ENCODE assay signal across 14 mouse cellular contexts in genomic region chr1:188214885-188215611, GRCm38 (mm10). TPM values are rescaled to one million over a fixed set of nuclear protein-coding genes. Genes with fewer than 3 reads are reported as not detected.
DNase-seq lines count a peak whose midpoint lies in the region; ATAC-seq and TF ChIP-seq lines count a peak whose summit lies in the region.
"Had no signal": no experiment of that assay in that cellular context is flagged by ENCODE, and none has a peak within 500 bp of the region (broad histone marks: within the 10 kb centered on the region; RNA-seq: fewer than 3 reads in every experiment).

No protein-coding gene starts in this region.

- H3K4me1 ChIP-seq in kidney, postnatal 0 days (replicated peaks; ENCODE audit: insufficient read depth, low read length), result no peaks in the 10 kb centered on the region
- H3K4me1 ChIP-seq in midbrain, embryonic 15.5 days, result peaks cover 8% of the 10 kb centered on the region; the same call in 1 of the 2 replicates
- H3K4me1 ChIP-seq: hindbrain, embryonic 13.5 days; liver, embryonic 13.5 days had no signal

- H3K27me3 ChIP-seq in kidney, postnatal 0 days (ENCODE audit: insufficient read depth, low read length), result no peaks in the 10 kb centered on the region
- no peaks in the 10 kb centered on the region for H3K27me3 ChIP-seq in midbrain, embryonic 15.5 days (replicated peaks)
- H3K27me3 ChIP-seq: hindbrain, embryonic 13.5 days; liver, embryonic 13.5 days had no signal

- H3K4me3 ChIP-seq in kidney, postnatal 0 days (replicated peaks; ENCODE audit: low read depth, low read length), result no peak overlapping the region
- H3K4me3 ChIP-seq in midbrain, embryonic 15.5 days, result no peak overlapping the region
- H3K4me3 ChIP-seq: hindbrain, embryonic 13.5 days; liver, embryonic 13.5 days had no signal

- H3K9ac ChIP-seq in kidney, postnatal 0 days (ENCODE audit: low read depth, low read length), result no peak overlapping the region
- no peak overlapping the region for H3K9ac ChIP-seq in midbrain, embryonic 15.5 days
- H3K9ac ChIP-seq: hindbrain, embryonic 13.5 days; liver, embryonic 13.5 days had no signal

- peak; percentile 40; the same call in 1 of the 2 replicates for ATAC-seq in kidney, postnatal 0 days (replicated peaks; ENCODE audit: low FRiP score, low read depth)
- no peak for ATAC-seq in midbrain, embryonic 15.5 days (replicated peaks)

- no peaks in the 10 kb centered on the region for H3K36me3 ChIP-seq in kidney, postnatal 0 days (ENCODE audit: insufficient read depth, low read length)
- no peaks in the 10 kb centered on the region for H3K36me3 ChIP-seq in midbrain, embryonic 15.5 days (replicated peaks)
- H3K36me3 ChIP-seq: hindbrain, embryonic 13.5 days; liver, embryonic 13.5 days had no signal

- WGBS in kidney, postnatal 0 days, result 57% methylated on average over 10 of the region's 10 CpGs
- 32% methylated on average over 10 of the region's 10 CpGs for WGBS in midbrain, embryonic 15.5 days

- H3K9me3 ChIP-seq in kidney, postnatal 0 days (replicated peaks; ENCODE audit: low read length), result no peaks in the 10 kb centered on the region
- H3K9me3 ChIP-seq in midbrain, embryonic 15.5 days, result no peaks in the 10 kb centered on the region
- H3K9me3 ChIP-seq: hindbrain, embryonic 13.5 days; liver, embryonic 13.5 days had no signal

- no peak for TF ChIP-seq CTCF in kidney, postnatal 0 days (IDR thresholded peaks at IDR 0.05; ENCODE audit: low read depth)

- DNase-seq in embryo, embryonic 10 days (ENCODE audit: low spot score), result peak; percentile 20
- DNase-seq in embryo, embryonic 9.5 days (ENCODE audit: extremely low spot score), result no peak
- DNase-seq in heart, postnatal 4 days, result peak; percentile 7
- no peak for DNase-seq in heart, adult 18-20 months
- peak; percentile 3 for DNase-seq in ZHBTc4 (ENCODE audit: low read depth, low spot score)
- peak; percentile 50 for DNase-seq in kidney, postnatal 0 days (ENCODE audit: low spot score)
- no peak for DNase-seq in thymus, postnatal 14 days
- DNase-seq: cerebellum, adult 9-11 months; gastrocnemius, postnatal 10 days; liver, embryonic 13.5 days had no signal

- no peak overlapping the region for H3K27ac ChIP-seq in kidney, postnatal 0 days
- no peak overlapping the region for H3K27ac ChIP-seq in midbrain, embryonic 15.5 days
- H3K27ac ChIP-seq: hindbrain, embryonic 13.5 days; liver, embryonic 13.5 days had no signal

- H3K4me2 ChIP-seq in kidney, postnatal 0 days (ENCODE audit: low read length), result no peak overlapping the region
- H3K4me2 ChIP-seq in midbrain, embryonic 15.5 days, result no peak overlapping the region
- H3K4me2 ChIP-seq: hindbrain, embryonic 13.5 days; liver, embryonic 13.5 days had no signal

RNA-seq across cellular contexts. Expression of gene Ush2a, which starts 46.8 kb away (rescaled TPM):
- under 1 TPM; 0.29 to 0.36 TPM for total RNA-seq in heart, postnatal 4 days (2021)
- total RNA-seq in heart, adult 18-20 months (2021), result under 1 TPM; 0.03 to 0.20 TPM
- not detected in 2 replicates for polyA plus RNA-seq in kidney, postnatal 0 days (2015; fragmentation: Nextera tagmentation; extraction: Ambion mirVana)
- polyA plus RNA-seq in midbrain, embryonic 15.5 days (2015; fragmentation: Nextera tagmentation; extraction: Ambion mirVana), result 0.13 and 0.37 TPM in 2 replicates
- total RNA-seq: megakaryocyte-erythroid progenitor cell, adult 5-6 weeks had no signal
- polyA plus RNA-seq: liver, embryonic 13.5 days; spleen, adult 2 months had no signal

Comparison
In these comparisons a context has a peak if more than half of its experiments do, and no peak if none do; other contexts are left out.
1. DNase-seq: peak in embryo, embryonic 10 days (single experiment), heart, postnatal 4 days (single experiment), ZHBTc4 (single experiment) and kidney, postnatal 0 days (single experiment); none in embryo, embryonic 9.5 days (single experiment), heart, adult 18-20 months (0 of 2) and thymus, postnatal 14 days (single experiment).